Mouse (Mus musculus): ENCODE results near the gene Olfr743. TPM values are rescaled to one million over a fixed set of nuclear protein-coding genes. Genes with fewer than 3 reads are reported as not detected.

Olfr743 gene
- polyA plus RNA-seq (2012; rRNA removed) = not detected in 2 replicates

GRCm38 (mm10) chr14:50521539-50521938, at the start of gene Olfr743:
TSS of gene Olfr743 (plus strand) at chr14:50521839.

GRCm38 (mm10) chr14:50472438-50472837, 49.2 kb upstream of the Olfr743 start, which contains the start of gene Olfr741:
TSS of gene Olfr741 (plus strand) at chr14:50472738.

GRCm38 (mm10) chr14:50503300-50503699, 18.3 kb upstream of the Olfr743 start, which contains the start of gene Olfr742:
TSS of gene Olfr742 (plus strand) at chr14:50503600.

Other genes with a start within 250 kb of the Olfr743 start
- not detected in 2 replicates for gene Olfr732, start 237.6 kb upstream of the Olfr743 start, polyA plus RNA-seq (2012; rRNA removed)
- not detected in 2 replicates for gene Olfr733, start 220.3 kb upstream of the Olfr743 start, polyA plus RNA-seq (2012; rRNA removed)
- not detected in 2 replicates for gene Olfr734, start 195.1 kb upstream of the Olfr743 start, polyA plus RNA-seq (2012; rRNA removed)
- not detected in 2 replicates for gene Olfr735, start 173.0 kb upstream of the Olfr743 start, polyA plus RNA-seq (2012; rRNA removed)
- 0.02 TPM in 2 replicates for gene Tlr11, start 163.9 kb upstream of the Olfr743 start, polyA plus RNA-seq (2012; rRNA removed)
- not detected in 2 replicates for gene Olfr736, start 140.7 kb upstream of the Olfr743 start, polyA plus RNA-seq (2012; rRNA removed)
- not detected in 2 replicates for gene Olfr738, start 114.3 kb upstream of the Olfr743 start, polyA plus RNA-seq (2012; rRNA removed)
- not detected in 2 replicates for gene Olfr739, start 103.2 kb upstream of the Olfr743 start, polyA plus RNA-seq (2012; rRNA removed)
- not detected in 2 replicates for gene Olfr740, start 76.3 kb upstream of the Olfr743 start, polyA plus RNA-seq (2012; rRNA removed)
- gene Olfr741, start 49.1 kb upstream of the Olfr743 start, polyA plus RNA-seq (2012; rRNA removed) = not detected in 2 replicates
- not detected in 2 replicates for gene Olfr742, start 18.2 kb upstream of the Olfr743 start, polyA plus RNA-seq (2012; rRNA removed)
- not detected in 2 replicates for gene Olfr744, start 93.0 kb downstream of the Olfr743 start, polyA plus RNA-seq (2012; rRNA removed)
- gene Olfr745, start 117.5 kb downstream of the Olfr743 start, polyA plus RNA-seq (2012; rRNA removed) = not detected in 2 replicates
- not detected in 2 replicates for gene Olfr746, start 125.2 kb downstream of the Olfr743 start, polyA plus RNA-seq (2012; rRNA removed)
- not detected in 2 replicates for gene Olfr747, start 171.4 kb downstream of the Olfr743 start, polyA plus RNA-seq (2012; rRNA removed)
- not detected in 2 replicates for gene Olfr748, start 185.5 kb downstream of the Olfr743 start, polyA plus RNA-seq (2012; rRNA removed)
- gene Olfr749, start 223.3 kb downstream of the Olfr743 start, polyA plus RNA-seq (2012; rRNA removed) = not detected in 2 replicates

Measured in stomach, adult 2 months (tissue).